Mouse (Mus musculus) layer of hippocampus, adult 9-10 months (tissue): Measurements from ENCODE around the gene Mtor.

ENCODE experiments used
- DNase-seq: peaks from one replicate; pipeline ENCODE4 v3.0.0; 2022; ENCODE audit warnings: low spot score

Gene Mtor

DNA sequence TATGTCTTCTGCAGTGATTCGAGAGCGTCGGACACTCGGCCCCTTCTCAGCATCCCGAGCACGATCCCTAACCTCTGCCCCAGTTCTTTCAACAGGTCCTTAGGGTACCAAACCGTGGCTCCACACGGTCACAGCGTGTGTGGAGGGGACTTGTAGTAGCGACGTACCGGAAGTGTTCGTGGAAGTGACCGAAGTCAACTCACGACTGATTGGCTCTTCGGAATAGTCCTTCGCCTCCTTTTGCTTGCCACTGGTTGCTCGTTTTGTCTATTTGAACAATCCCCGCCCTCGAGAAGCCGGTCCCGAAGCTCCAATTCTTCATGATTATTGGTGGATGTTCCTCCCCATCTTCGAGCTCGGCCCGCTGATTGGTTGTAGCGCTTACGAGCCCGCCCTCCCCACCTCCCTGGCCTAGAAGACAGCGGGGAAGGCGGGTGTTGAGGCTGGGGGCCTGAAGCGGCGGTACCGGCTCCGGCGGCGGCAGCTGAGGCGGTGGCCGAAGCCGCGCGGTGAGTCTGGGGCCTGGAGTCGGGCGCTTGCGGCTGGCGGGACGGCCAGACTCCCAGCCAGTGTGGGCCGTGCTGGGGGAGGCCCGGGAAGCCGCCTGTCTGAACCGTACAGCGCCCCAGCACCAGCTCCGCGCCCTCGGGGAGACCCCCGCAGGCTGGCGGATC lies at the start of gene Mtor:
Gene Mtor (plus strand): TSS at position 433 of the 674 bp plus-strand sequence.
- peak; percentile 95 for DNase-seq

DNA sequence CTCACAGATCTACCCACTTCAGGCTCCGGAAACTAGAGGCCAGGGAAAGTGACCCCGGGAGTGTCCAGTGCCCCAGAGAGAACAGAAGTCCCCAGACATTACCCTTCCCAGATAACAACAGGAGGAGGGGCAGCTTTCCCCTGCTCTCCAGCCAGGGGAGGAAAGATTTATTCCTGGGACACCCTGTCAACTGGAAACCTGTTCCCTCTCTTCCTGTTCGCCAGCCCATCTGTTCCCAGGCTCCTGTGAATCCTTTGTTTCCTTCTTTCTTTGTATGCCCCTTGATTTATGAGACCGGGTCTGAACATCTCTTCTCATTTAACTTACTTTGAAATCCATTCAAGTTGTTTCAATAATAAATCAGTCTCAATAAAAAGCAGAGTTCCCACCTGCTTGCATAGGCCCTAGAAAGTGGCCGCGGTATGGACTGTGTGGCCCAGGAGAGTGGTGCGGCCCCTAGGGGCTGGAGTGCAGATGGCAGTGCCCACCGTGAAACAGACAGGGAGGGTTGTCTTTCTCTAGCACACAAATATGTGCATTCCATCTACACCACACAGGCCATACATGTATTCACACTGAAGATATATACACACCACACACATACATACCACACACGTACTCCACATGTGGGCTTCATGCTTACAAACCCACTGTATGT lies 48.8 kb upstream of the Mtor start:
- DNase-seq, result no peak

GRCm38 (mm10) chr4:148403402-148403801 lies 45.0 kb upstream of the Mtor start:
- no peak for DNase-seq

GRCm38 (mm10) chr4:148404748-148405147 lies 43.7 kb upstream of the Mtor start:
- DNase-seq, result no peak

GRCm38 (mm10) chr4:148405255-148405788 lies 43.1 kb upstream of the Mtor start:
- DNase-seq, result no peak

DNA sequence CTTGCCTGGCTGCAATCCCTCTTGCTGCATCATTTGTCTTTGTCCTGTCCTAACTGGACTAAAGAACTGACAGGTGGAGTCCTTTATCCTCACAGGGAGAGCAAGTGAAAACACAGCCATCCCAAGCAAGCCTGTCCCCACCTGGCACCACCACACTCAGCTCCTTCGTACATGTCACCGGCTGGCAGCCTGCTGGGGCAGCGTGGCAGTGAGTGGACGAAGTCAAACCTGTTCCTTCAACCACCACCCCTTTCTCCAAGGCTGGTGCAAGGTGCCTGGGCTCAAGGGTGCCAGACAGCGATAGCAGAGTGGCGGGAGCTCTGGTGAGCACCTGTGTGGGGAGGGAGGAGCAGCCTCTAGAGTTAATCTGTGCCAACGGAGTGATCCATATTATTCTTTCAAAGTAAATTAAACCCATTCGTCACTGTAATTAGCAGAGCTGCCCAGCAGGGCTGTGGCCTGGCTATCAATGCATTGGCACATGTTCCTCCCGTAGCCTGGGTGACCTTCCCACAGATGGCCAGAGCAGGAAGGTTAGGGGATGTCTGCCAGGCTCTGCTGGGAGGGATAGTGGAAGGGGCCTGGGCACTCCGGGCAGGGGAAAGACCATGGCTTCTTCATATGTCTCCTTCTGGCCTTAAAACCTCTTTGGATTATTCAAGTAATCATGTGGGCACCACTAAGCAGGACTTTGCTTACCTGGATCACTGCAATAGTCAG lies 40.0 kb upstream of the Mtor start:
- no peak for DNase-seq

DNA sequence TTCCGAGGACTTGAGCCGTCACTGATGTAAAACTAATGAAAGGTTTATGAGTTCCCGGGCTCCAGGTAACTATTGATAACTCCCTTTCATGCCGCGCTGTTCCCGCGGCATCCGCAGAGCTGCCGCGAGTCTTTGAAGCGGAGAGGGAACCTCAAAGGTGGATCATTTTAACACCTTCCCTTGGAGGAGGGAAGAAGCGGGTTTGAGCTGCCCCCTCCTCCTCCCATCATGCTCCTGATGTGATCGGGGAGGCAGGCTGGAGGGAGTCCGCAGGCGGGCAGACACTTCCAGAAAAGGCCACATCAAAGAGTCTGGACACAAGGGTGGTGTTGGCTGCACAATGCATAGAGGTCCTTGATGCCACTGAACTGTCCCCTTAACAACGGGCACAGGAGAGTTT lies 32.8 kb upstream of the Mtor start:
- no peak for DNase-seq

DNA sequence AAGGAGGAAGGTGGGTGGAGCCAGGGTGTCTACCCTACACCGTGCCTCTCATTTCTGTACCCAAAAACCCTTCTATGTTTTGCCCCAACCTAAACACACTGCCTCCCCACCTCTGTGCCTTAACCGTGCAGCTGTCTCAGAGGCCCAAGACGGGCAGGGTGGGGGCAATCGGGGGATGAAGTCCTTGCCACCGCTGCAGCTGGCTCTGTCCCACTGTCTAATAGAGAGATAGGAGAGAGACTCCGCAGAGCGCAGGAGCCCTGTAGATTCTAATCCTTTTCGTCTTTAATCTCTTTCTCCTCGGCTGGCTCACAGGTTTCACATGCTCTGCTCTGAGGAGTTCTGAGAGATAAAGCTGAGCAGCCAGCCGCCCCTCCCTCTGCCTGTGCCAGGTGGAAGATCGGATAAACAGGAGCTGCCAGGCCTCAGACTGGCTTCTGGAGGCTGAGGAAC lies 31.3 kb upstream of the Mtor start:
- DNase-seq, result no peak

- no peak for DNase-seq
Measured at GRCm38 (mm10) chr4:148417559-148417958, 30.9 kb upstream of the Mtor start.

DNA sequence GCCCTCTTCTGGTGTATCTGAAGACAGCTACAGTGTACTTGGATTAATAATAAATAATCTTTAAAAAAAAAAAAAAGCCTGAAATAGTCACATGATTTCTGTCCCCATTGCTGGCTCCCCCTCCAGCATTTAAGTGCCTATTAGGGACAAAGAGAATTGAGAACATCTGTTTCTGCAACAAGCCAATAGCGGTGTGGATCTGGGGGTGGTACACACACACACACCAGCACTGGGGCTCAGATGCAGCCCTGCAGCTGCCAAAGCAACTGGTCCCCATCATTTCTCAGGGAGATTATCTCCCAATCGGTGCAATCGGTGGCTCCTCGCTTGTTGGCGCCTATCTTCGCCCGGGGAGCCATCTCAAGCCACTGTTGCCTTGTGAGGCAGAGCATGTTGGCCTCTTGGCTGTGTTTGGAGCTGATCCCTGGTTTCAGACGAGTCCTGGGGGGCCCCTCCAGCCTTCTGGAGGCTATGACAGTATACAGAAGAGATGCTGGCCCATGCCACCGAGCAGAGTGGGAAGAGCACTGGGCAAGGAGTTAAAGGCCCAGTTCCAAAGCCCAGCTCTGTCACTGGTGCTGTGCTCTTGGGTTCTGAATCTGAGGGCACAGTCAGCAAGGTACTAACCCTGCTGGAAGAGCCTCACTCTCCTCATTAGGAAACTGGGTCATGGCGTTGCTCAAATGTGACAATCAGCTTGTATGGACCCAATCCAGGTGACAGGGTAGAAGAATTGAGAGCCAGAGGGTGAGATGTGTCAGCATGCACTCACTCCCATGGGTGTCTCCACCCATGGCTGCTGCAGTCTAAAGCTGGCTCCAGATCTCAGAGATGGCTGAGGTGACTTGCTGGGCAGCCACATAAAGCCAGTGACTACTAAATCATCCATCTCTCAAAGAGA lies 21.2 kb upstream of the Mtor start:
- no peak for DNase-seq

DNA sequence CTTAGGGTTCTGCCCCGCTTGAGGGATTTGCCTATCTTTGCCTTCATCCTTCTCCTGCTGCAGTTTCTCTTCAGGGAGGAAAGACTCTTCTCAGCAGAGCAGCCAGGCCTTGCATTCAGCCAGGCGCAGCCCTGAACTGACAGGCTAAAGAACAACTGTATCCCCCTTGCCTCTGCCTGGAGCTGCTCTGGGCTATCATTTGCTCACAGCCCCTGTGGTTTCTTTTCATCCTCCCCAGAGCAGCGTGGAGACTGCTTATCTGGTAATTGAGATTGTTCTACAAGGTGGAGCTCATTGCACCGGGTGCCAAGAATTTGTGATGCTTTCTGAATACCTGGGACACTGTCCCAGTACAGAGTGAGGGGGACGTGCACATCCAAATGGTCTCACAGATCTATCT lies 19.9 kb upstream of the Mtor start:
- no peak for DNase-seq

DNA sequence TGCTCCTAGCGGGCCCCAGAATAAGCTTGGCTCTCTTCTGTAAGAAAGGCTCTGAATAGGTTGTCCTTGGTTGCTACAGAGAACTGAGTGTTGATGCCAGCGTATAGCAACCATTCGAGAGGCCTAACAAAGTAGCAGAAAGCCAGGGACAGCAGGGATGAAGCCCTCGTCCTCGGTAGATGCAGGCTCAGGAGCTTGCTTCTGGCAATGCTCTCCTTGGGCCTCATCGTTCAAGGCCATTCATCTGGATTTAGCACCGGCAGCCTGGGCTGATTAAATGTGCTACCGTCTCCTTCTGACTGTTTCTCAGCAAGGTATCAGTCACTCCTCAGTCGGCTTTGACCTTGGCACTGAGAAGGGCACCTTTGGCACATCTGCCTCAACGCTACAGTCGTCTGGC lies 19.3 kb upstream of the Mtor start:
- DNase-seq, result no peak

- peak; percentile 25 for DNase-seq
Measured at GRCm38 (mm10) chr4:148429686-148430085, 18.7 kb upstream of the Mtor start.

DNA sequence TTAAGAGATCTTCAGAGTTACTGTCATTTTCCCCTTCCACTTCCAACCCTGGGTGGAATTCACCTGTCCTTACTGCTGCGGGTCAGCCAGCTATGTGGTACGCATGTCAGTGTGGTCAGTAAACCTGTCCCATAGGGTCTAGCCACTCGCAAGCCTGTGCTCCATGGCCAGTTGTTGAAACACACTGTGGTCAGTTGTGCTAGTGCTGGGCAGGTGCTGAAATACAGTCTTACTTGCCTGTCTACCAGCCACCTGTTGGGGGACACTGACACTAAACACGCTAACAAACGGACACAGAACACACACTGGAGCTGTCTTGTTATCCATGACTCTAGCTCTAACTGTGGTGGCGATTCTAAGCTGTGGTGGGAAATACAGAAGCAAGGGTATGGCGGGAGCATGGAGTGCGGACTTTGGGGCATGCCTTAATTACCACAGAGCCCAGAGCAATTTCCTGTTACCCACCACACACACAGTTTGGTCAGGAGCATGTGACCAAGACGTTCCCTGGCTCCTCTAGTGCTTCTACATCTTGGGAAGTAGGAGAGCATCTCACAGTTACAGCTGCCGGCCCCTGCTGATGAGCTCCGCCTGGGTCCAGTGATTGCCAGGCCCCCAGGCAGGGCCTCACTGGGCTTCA lies 17.4 kb upstream of the Mtor start:
- no peak for DNase-seq

DNA sequence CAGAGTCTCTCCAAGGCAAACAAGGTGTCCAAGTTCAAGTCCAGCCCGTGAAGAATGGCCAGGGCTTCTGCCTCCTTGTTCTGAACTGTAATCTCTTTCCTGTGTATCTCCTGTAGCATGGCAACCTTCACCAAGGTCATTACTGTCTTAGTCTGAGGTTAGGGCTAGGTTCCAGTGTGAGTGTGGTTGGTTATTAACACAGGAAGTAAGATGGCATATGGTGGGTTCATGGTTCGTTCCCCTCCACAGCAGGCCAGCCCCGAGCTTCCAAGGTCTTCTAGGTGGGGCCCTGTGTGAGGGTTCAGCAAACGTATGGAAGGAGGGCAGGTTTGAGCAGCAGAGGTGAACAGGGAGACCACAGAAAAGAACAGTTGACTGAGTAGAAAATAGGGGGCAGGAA lies 15.9 kb upstream of the Mtor start:
- DNase-seq, result no peak

DNA sequence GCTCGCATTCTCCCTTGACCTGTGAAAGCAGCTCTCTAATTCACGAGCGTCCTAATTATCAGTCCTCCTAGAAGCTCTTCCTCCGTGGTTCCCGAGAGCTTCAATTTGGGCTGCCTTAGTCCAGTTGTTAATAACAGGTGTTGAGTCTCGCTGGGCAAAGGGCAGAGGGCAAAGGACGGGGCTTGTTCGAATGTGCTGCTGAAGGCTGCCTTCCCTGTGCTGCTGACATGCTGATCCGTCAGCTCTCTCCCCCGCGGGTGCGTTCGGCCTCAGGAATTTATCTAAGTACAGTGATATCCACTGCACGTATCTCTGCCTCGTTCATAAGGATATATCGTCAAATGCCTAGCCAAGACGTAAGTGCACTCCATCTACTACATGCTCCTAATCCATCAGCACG lies 15.1 kb upstream of the Mtor start:
- DNase-seq, result no peak

- no peak for DNase-seq
Measured at GRCm38 (mm10) chr4:148433813-148434212, 14.6 kb upstream of the Mtor start.

GRCm38 (mm10) chr4:148434554-148434953 lies 13.9 kb upstream of the Mtor start:
- no peak for DNase-seq

DNA sequence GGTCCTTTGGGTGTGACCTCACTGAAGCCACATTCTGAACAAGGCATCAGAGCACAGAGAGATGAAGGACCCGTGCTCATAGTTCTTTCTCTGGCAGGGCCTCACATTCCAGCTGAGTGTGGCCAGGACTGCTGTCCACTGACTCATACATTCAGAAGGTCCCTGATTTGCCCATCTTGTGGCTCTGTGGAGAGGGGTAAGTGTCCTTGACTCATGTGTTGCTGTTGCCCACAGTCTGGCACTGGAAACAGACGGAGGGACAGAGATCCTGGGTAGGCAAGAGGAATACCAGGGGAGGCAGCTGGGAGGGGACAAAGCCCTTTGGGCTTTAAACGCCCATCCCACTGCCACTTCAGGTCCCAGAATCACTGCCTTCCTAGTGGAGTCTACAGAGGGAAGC lies 13.3 kb upstream of the Mtor start:
- no peak for DNase-seq

DNA sequence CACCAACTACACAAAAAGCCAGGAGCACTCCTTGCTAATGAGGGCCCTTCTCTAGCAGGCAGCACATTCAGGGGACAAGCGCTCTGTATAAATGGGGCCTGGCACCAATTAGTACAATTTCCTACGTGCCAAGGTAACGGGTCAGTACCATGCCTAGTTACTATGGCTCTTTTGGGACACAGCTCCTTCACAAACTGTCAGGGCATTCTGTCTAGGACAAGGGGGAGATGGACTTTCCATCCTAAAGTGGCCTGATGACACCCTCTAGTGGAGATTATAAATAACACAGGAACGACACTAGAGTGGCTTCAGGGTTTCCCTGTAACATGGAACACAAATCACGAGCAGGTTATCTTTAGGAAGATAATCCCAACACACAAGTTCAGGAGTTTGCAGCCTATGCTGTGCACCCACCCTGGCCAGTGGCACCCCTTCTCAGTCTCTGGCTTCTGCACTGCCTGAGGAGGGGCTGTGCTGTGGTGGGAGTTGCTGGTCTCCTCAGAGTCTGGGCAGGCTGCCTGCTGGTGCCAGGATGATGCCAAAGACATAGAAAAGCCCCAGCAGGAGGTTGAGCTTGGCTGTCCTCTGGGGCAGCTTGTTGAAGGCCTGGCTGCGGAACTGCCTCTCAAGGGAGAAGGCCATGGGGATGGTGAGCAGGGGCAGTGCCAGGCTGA lies 12.6 kb upstream of the Mtor start:
- DNase-seq, result no peak

- no peak for DNase-seq
Measured at GRCm38 (mm10) chr4:148441931-148442330, 6.5 kb upstream of the Mtor start.
